Mouse (Mus musculus) activated CD4-positive, CD25-positive, alpha-beta regulatory T cell, adult 4 months (primary cell): Measurements from ENCODE around the gene Gpd1. TPM values are rescaled to one million over a fixed set of nuclear protein-coding genes. Genes with fewer than 3 reads are reported as not detected.

Experiments
- ATAC-seq: one replicate; pipeline ENCODE4 v1.8.0; 2017
- polyA plus RNA-seq, 2 experiments: library from polyadenylated mRNA; unstranded; fragments of 100-300 nt; shearing (Covaris generic); gene quantifications; one replicate each; pipeline ENCODE4 v1.2.1; 2017

Gpd1 gene
- polyA plus RNA-seq, 2 experiments from 2014 or later, result 0.16 to 0.60 TPM

DNA sequence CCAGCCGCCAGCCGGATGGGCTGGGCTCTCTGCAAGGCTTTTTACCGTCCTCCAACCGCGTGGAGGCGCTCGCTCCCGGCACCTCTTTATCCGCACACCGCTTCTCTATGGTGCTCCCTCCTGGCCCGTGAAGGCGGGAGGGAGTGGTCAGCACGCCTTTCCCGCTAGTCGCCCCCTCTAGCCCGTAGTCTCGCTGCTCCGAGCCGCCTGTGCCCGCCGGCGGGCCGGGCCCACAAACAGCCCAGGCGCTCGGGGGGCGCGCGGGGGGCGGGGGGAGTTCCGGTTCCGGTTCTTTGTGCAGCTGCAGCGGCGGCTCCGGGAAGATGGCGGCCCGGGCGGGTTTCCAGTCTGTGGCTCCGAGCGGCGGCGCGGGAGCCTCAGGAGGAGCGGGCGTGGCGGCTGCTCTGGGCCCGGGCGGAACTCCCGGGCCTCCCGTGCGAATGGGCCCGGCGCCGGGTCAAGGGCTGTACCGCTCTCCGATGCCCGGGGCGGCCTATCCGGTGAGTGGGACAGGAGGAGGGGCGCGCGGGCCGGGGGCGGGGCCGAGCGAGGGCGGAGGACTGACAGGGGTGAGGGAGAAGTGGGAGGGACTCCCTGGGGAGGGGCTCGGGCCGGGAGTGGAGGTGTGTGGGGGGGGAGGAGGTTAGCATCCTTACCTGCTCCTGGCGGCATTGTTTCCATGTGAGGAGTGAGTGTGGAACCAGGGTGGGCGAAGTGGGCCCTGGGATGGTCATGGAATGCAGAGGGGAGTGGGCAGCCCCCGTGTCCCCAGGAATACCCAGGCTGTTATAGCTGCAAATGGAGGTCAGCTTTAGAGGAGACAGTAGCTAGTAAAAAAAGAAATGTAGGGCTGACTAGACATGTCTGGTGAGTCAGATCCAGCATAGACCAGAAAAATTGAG lies 15.1 kb upstream of the Gpd1 start, which contains the start of gene Smarcd1:
Smarcd1 (plus strand) TSS at position 131 of the 902 bp plus-strand sequence.
- peak; percentile 77 for ATAC-seq

DNA sequence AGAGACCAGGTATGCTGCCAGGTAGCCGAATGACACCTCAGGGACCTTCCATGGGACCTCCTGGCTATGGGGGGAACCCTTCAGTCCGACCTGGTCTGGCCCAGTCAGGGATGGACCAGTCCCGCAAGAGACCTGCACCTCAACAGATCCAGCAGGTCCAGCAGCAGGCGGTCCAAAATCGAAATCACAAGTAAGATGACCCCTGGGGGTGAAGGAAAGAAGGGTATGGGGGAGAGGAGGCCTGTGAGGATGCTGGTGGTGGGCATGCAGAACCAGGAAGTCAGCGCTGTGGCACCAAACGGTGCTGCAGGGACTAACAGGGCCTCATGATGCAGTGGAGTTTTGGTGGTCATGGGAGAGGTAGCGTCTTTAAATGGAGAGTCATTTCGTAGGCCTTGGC lies 14.2 kb upstream of the Gpd1 start:
- no peak for ATAC-seq

DNA sequence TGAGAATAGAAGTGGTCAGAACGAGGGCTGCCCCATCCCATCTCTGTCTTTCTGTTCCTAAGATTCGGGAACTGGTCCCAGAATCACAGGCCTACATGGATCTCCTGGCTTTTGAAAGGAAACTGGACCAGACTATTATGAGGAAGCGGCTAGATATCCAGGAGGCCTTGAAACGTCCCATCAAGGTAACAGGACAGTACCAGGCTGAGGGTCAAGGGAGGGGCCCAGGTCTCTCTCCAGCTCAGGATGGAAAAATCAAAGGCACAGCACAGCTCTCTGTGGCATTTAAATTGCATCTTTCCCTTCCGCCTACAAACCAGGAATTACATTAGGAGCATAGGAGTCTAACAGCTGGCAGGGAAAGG lies 13.7 kb upstream of the Gpd1 start:
- ATAC-seq, result no peak

DNA sequence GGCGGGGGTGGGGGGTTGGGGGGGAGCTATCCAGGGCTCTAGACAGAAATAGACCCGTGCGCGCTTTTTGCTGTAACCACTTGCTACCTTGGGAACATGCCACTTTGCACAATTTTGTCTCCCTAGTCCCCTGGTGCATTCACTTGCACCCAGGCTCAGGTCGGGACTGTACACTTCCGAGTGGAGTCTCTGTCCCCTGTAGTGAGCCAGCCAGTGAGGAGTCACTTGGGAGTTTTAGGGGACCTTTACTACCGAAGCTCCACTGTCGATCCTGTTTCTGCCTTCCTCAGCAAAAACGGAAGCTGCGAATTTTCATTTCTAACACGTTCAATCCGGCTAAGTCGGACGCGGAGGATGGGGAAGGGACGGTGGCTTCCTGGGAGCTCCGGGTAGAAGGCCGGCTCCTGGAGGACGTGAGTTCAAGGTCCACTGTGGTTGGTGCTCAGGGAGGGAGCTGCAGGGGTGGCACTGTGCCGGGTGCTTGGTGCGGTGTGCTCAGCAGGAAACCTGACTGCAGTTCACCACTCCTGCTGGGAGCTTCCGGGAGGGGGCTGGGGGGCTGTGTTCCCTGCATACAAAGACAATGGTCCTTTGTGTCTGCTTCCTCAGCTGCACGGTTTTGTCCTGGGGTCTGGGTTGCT lies 13.2 kb upstream of the Gpd1 start:
- ATAC-seq, result no peak

DNA sequence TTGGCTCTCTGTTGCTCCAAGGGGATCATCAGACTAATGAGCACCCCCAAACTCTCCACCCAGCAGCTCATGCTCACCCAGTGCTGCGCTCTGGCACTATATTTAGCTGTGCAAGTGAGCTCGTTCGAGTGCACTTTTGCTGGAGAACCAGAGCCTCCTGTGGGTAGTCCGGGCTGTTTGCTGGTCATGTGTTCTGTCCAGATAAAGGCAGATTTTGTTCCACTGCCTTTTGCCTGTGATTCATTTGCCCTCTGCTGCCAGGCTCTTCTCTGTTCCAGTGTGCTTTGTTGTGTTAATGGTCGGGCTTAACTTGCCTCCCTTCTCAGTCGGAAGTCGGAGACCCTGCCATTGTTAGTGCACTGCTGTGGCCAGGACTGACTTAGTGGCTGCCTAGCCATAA lies 12.4 kb upstream of the Gpd1 start:
- ATAC-seq, result no peak

DNA sequence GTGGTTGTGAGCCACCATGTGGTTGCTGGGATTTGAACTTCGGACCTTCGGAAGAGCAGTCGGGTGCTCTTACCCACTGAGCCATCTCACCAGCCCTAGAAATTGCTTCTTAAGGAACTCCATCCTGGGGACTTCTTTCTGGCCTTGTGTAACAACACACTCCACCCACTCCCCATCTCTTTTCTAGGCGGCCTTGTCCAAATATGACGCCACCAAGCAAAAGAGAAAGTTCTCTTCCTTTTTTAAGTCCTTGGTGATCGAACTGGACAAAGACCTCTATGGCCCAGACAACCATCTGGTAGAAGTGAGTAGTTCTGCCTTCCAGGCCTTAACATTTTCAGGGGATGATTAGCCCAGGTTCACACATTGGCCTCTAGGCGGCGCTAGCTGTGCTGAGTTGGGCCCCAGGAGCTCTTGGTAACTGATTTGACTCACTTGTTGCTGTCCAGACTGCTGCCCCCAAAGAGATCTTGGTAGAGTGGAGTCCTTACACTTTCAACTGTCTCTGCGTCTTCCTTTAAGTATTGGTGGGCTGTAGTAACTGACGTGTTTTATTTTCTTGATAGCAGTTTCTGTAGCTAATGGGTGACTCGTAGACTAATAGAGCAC lies 11.8 kb upstream of the Gpd1 start, which contains the start of gene Gm17349:
Gm17349 (minus strand) TSS at position 51 of the 609 bp plus-strand sequence.
- no peak for ATAC-seq

DNA sequence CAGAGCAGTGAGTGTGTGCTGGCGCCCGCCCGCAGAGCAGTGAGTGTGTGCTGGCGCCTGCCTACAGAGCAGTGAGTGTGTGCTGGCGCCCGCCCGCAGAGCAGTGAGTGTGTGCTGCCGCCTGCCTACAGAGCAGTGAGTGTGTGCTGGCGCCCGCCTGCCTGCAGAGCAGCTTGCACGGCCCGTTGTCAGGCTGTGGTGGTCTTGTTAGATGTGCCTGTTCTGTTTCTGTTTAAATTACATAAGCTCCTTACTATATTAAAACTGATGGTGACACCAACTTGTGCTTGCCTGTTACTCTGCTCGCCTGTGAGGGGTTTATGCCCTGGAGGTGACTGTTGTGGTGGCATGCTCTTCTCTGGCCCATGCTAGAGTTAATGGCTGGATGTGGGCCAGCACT lies 9.1 kb upstream of the Gpd1 start:
- no peak for ATAC-seq

DNA sequence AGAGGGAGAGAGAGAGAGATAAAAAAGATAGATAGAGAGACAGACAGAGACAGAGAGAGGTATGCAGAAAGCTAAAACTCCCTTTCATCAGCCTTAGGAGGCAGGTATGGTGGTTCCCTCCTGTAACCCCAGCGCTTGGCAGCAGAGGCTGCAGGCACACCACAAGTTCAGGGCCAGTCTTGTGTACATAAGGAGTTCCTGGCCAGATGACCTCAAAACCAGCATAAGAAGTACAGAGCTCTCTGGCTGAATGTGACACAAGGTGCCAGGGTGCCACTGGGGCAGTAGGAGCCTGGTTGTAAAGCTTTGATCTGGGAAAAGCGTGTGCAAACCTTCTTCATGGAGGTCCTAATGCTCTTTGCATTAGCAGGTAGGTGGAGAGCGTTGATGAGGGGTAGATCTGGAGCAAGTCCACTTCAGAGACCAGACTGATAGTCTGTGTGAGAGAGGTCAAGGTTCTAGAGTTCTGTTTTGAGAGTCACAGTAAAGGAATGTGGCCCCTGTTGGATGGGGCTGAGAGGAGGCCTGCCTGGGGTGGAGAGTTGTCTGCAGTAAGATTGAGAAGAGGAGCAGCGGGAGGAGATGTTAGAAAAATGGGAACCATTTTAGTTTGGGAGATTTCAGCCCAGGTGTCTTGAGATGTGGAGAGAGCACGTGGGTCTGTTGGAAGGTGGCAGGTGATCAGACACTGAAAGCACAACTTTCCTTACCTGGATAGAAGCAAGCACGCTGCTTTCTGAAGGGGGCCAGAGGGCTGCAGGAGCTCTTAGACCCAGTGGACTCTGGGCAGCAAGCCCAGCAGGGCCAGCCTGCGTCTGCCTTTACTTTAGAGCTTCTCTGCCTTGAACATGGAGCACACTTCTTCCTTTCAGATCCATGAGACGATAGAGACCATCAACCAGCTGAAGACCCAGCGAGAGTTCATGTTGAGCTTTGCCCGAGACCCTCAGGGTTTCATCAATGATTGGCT lies 6.8 kb upstream of the Gpd1 start:
- ATAC-seq, result no peak

DNA sequence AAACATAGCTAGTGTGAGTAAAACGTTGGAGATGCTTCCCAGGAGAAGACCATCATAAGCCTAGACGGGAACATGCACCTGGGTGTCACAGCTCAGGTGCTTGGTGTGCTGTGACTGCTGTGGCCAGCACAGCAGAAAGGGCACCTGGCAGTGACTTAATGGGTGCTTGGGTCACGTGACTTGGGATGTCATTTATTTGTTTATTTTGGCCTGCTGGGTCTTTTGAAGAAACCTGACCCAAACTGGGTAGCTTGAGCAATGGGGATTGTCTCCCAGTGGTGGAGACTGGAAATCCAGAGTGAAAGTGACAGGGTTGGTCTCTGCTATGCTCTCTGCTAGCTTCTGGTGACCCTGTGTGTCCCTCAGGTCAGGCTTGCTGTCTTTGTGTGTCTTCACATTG lies 5.8 kb upstream of the Gpd1 start:
- no peak for ATAC-seq

DNA sequence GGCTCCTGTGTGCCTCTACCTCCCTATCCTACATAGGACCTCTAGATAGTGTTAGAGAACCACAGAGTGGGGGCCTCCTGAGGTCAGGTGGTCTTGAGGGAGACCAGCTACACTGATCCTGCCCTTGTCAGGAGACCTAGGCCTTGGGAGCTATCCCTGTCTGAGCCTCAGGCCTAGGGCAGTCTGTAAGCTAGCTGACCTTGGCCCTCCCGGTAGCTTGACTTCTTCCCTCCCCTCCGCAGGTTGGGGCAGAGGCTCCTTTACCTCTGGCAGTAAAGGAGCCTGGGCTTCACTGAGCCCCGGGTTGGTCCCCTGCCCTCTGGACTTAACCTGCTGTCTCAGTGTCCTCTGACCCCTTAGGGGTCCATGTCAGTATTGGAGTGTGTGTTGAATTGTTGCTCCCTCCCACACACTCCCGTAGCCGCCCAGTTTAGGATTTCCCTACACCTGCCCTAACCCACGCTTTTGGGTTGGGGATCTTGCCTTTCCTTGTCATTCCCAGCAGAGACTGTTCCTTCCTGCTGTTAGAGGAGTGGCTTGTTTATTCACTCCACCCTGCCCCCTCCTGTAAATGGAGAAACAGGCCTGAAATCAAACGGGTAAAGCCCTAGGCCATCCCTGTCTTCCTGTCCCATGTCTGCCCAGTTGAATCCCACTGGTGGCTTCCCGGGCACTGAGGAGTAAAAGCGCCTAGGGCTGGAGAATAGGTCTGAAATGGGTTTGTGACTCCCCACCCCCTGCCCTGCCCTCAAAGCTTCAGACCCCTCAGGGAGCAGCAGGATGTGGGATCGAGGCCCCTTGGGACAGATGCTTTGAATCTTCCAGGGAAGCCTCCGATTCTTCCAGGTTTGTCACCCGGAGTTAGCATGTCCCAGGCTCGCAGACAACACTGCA lies 4.4 kb upstream of the Gpd1 start:
- ATAC-seq, result no peak

DNA sequence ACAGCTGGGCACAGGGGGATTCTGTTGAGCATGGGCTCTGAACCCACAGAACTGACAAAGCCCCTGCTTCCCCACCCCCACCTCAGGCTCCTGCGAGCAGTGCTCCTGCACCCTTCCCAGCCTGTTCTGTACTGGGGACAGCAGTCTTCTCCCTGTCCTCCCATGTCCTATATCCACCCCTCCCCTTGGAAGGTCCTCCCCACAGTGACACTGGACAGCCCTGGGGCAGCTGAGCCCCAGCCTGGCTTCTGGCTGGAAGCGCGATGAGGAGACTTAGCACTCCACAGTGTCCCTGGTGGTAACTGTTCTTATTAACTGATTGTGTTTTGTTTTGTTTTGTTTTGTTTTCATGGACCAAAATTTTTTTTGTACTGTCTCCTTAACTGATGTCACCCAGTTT lies 3.7 kb upstream of the Gpd1 start:
- no peak for ATAC-seq

DNA sequence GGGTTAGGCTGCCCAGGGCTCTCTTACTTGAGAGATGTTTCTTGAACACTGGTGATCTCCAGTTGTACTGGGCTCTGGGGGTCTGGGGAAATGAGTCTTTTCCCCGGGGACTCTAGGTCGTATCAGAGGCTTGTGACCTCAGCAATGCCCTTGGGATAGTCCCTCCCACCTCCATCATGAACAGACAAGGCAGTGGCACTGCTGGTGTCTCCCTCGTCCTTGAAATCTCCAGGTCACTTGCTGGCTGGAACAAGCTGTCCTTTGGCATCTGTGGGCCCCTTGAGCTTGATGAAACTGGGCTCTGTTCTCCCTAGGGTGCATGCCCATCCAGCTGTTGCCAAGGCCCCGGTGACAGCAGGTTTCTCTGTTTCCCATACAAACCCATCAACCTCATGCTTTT lies 3.1 kb upstream of the Gpd1 start:
- no peak for ATAC-seq

DNA sequence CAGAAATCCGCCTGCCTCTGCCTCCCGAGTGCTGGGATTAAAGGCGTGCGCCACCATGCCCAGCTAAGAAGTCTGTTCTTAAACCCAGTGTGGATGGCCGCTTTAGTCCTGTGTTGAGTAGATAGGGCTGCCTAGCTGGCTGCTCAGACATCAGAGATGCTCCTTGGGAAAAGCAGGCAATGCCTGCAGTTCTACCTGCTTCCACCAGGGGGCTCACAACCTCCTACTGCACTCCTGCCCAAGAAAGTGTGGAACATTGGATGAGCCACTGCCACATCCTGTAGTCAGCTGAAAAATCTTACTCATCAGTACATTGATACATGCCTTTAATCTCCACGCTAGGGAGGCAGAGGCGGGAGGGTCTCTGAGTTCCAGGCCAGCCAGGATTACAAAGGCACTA lies 2.5 kb upstream of the Gpd1 start:
- no peak for ATAC-seq

DNA sequence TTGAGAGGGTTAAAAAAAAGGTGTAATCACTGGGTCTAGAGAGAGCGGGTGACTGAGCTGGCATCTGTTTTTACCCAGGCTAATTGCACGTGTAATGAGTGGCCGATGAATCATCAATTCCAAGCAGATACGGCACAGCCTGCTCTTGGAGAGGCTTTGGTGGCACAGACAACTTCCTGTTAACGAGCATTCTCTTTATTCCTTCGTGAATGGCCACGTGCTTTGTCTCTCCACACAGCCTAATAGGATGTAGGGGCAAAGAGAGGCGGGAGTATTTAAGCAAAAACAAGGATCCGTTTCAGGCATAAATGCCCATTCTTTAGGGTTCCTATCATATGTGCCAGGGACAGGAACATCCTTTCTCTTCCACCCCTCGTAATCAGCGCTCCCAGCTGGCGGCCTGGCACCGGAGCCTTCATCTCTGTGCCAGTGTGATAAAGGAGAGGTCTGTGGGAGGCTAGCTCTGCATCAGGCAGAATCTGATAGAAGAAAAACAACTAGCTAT lies 1.9 kb upstream of the Gpd1 start:
- no peak for ATAC-seq

DNA sequence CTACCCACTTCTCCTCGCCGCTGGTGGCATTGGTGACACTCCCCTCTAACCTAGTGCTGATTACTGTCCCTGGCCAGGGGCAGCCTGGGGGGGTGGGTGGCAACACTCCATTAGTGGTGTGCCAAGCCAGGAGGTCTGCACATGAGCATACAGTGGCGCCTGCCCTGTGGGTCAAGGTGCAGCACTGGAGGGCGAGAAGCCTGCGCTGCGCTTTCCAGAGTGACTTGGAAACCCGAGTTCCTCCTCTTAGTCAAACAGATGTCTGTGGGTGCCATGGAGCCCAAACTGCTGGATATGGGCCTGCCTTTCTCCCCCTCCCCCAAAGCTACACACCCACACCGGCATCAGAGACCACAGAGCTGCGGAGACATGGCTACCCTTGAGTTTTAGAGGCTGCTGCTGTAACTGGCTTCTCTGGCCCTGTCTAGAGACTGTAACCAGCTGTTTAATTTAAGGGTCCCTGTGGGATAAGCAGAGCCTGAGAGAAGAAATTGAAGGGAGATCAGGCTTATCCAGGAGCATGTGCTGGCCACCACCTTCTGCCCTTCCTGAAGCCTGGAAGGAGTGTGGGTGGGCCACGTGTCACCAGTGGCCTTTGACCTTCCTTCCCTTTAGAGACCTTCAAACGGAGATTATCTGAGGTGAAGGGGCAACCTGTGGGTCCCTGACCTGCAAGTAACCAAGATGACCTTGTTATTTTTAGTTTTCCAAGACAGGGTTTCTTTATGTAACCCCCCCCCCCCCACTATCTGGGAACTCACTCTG lies 1.2 kb upstream of the Gpd1 start:
- no peak for ATAC-seq

DNA sequence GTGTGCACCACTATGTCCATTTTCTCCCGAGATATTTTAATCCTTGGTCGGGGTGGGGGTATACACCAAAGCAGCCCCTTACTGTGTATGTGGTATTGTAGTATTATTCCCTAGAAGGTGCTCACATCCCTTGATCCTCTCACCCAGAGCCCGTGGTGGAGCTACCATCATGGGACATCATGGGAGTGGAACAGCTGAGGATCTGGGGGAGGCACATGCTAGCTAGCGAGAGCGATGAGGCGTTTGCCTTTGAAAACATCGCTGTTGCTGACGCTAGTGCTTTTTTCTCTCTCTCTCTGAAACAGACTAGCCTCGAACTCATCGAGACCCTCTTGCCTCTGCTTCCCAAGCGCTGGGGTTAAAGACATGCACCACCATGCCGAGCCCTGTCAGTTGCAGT lies 501 bp upstream of the Gpd1 start:
- no peak for ATAC-seq

DNA sequence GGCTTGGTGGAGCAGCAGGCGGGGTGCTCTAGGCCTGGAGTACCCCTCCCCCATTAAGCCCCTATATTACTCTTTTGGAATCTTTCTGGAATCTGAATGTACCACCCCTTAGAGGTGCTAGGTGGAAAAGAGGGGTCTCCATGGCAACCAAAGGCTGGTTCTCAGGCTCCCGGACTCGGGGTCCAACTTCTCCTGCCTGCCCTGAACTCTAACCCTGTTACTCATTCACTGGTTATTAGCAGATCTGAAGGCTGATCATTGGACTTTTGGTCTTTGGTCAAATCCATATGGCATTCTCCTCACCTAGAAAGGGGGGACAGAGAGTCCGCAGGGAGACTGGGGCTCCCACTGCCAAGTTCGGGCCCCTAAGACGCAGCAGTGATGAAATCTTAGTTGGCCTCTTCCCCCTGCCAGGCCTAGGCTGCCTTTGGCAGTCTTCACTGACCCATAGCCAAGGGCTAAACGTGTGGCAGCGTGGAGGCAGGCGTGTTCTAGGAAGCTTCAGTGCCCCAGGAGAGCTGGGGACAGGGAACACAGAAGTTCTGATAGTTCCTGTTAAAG lies 1.2 kb downstream of the Gpd1 start:
- ATAC-seq, result no peak

DNA sequence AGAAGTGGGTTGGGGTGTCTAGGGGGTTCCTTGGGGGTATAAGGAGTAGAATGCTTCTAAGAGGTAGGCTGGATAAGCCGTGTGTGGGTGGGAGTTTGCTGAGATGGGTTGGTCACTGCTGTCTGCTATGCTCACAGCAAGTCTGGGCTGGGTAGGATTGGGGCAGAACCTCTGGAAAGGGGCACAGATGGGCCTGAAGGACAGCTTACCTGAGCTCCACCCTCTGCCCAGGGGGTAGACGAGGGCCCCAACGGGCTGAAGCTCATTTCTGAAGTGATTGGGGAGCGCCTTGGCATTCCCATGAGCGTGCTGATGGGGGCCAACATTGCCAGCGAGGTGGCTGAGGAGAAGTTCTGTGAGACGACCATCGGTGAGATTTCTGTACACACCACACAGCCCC lies 2.5 kb downstream of the Gpd1 start:
- no peak for ATAC-seq

DNA sequence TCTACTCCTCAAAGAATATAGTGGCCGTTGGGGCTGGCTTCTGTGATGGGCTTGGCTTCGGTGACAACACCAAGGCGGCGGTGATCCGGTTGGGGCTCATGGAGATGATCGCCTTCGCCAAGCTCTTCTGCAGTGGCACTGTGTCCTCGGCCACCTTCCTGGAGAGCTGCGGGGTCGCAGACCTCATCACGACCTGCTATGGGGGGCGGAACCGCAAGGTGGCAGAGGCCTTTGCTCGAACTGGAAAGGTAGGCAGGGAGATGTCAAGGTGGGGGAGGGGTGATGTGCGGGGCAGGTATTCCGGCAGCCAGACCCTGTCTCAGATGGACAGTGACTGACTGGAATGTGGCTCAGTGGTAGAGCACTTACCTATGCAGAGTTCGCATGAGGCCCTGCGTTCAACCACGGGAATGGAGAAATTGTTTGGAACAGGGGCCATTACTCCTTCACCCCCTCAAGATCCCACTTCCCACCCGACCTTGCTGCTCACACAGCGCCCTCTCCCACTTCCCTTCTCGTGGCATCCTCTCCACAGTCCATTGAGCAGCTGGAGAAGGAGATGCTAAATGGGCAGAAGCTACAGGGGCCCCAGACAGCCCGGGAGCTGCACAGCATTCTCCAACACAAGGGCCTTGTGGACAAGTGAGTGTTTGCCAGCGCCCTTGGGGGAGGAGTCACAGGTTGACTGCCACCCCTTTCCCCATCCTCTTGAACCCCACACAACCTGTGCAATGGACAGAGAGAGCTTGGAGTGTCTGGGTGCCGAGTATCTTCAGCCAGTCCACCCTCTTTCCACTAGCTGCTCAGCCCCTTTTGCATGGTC lies 4.8 kb downstream of the Gpd1 start:
- ATAC-seq, result no peak
